Mouse (Mus musculus) midbrain, embryonic 12.5 days (tissue): ENCODE measurements around the gene Eif4ebp2. TPM values are rescaled to one million over a fixed set of nuclear protein-coding genes. Genes with fewer than 3 reads are reported as not detected.

Experiments used
- ATAC-seq: fragments of 200-750 bp; cut with Nextera tagmentation; 2 replicates; pipeline ENCODE4 v1.8.0; 2017; ENCODE audit warnings: low read depth, moderate TSS enrichment, moderate library complexity; ENCODE audit not compliant: low FRiP score
- H3K27ac ChIP-seq: fragments of 300-500 bp; sonication (generic); replicated peaks from 2 replicates; pipeline ENCODE4 v1.5.1; 2016; ENCODE audit warnings: mild to moderate bottlenecking
- H3K27me3 ChIP-seq: fragments of 300-500 bp; sonication (generic); 2 replicates; pipeline ENCODE4 v1.6.1; 2016; ENCODE audit warnings: mild to moderate bottlenecking
- H3K36me3 ChIP-seq: fragments of 300-500 bp; sonication (generic); 2 replicates; pipeline ENCODE4 v1.6.1; 2016
- H3K4me1 ChIP-seq: fragments of 300-500 bp; sonication (generic); 2 replicates; pipeline ENCODE4 v1.6.1; 2016
- H3K4me2 ChIP-seq: fragments of 300-500 bp; sonication (generic); replicated peaks from 2 replicates; pipeline ENCODE4 v1.6.1; 2016; ENCODE audit warnings: mild to moderate bottlenecking, moderate library complexity
- H3K4me3 ChIP-seq: fragments of 300-500 bp; sonication (generic); 2 replicates; pipeline ENCODE4 v1.5.1; 2016; ENCODE audit warnings: mild to moderate bottlenecking
- H3K9ac ChIP-seq: fragments of 300-500 bp; sonication (generic); replicated peaks from 2 replicates; pipeline ENCODE4 v1.6.1; 2016; ENCODE audit warnings: mild to moderate bottlenecking, moderate library complexity
- H3K9me3 ChIP-seq: fragments of 300-500 bp; sonication (generic); 2 replicates; pipeline ENCODE4 v1.6.1; 2016; ENCODE audit warnings: mild to moderate bottlenecking
- WGBS: fragments of 180-500 bp; shearing (Covaris S2); methylation state at CpG from one replicate; pipeline ENCODE4 v1.1.7; 2016; 5-methylcytosine and 5-hydroxymethylcytosine counted together
- polyA plus RNA-seq: library from polyadenylated mRNA; unstranded; fragments of >200 nt; fragmentation: Nextera tagmentation; extraction: Ambion mirVana; gene quantifications from 2 replicates; pipeline ENCODE4 v1.2.1, GENCODE M21; 2016

Gene Eif4ebp2
- polyA plus RNA-seq, 1 experiment from 2014 or later, result 79.2 TPM

DNA sequence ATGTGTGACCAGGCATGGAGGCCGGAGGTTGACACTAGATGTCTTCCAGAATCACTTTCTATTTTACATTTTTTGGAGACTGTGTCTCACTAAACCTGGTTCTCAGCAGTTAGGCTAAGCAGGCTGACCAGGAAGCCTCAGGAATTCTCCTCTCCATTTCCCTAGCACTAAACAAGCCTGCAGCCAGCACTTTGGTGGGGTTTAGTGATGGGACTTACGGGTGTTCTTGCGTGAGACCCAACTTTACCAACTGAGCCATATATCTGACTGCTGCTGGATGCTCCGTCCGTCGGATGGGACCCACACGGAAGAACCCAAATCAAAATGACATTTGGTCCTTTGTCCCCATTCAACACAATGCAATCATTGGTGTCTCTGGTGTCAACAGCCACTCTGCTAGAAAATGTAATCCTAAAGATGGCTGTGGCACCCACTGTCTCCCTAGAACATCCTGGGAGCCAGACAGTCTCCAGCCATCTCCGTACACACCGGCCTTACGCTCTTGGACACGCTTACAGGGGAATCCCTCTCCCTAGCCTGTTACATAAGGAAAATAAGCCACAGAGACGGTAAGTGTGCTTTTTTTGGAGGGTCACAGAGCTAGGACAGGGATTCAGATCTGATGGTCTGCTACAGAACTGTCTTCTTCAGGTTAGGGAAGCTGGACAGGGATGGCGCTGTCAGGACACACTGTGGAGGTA lies 73.0 kb downstream of the Eif4ebp2 start:
- Histone ChIP-seq H3K9me3 (no peaks in the 10 kb centered on the region), H3K4me2 (0 out of 2 replicates have a peak overlapping the region, but pooled peaks have one; percentile 21), H3K4me1 (peaks cover 31% of the 10 kb centered on the region), H3K36me3 (no peaks in the 10 kb centered on the region), H3K27ac (no peak overlapping the region), H3K9ac (no peak overlapping the region), H3K4me3 (no peak overlapping the region), H3K27me3 (peaks cover 30% of the 10 kb centered on the region)
- ATAC-seq, result no peak
- 88% methylated on average over 13 of the region's 13 CpGs for WGBS

DNA sequence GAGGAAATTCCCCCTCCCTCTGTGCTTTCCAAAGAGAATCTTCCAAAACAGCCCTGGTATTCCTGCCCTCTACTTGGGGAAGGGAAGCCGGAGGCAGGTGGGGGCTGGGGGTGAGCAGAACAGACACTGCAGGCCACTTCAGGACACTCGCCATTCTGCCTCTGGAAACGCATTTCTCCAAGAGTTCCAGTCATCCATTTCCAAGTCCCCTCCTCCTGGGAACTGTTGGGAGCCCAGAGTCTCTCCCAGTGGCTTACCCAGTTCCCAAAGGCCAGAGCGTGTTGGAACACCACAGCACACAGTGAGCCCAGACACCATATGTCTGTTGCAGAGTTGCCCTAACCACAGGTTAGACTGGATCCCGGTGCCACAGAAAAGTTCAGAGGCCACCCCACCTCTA lies 73.8 kb downstream of the Eif4ebp2 start:
- WGBS, result 88% methylated on average over 5 of the region's 5 CpGs
- peaks cover 25% of the 10 kb centered on the region for H3K4me1 ChIP-seq

More for the DNA sequence above, 73.8 kb downstream of the Eif4ebp2 start:
- ATAC-seq, result no peak
- Histone ChIP-seq H3K36me3 (no peaks in the 10 kb centered on the region), H3K4me2 (no peak overlapping the region), H3K27me3 (peaks cover 30% of the 10 kb centered on the region), H3K9me3 (no peaks in the 10 kb centered on the region), H3K4me3 (no peak overlapping the region), H3K27ac (no peak overlapping the region), H3K9ac (no peak overlapping the region)

Other genes starting within 250 kb of the Eif4ebp2 start
- gene Adamts14, start 179.2 kb downstream of the Eif4ebp2 start, polyA plus RNA-seq, result 0.48 and 0.55 TPM in 2 replicates
- gene Prf1, start 154.8 kb downstream of the Eif4ebp2 start, polyA plus RNA-seq, result not detected in 2 replicates
- 24.7 and 25.3 TPM in 2 replicates for gene Pald1, start 69.1 kb downstream of the Eif4ebp2 start, polyA plus RNA-seq
- not detected in 2 replicates for gene Nodal, start 34.7 kb downstream of the Eif4ebp2 start, polyA plus RNA-seq
- gene Lrrc20, start 23.1 kb upstream of the Eif4ebp2 start, polyA plus RNA-seq, result 13.7 and 14.3 TPM in 2 replicates
- gene Npffr1, start 142.8 kb upstream of the Eif4ebp2 start, polyA plus RNA-seq, result 0.17 and 0.18 TPM in 2 replicates
- 236 and 247 TPM in 2 replicates for gene Ppa1, start 195.9 kb upstream of the Eif4ebp2 start, polyA plus RNA-seq
- 203 and 228 TPM in 2 replicates for gene Sar1a, start 227.6 kb upstream of the Eif4ebp2 start, polyA plus RNA-seq
- gene Tysnd1, start 242.9 kb upstream of the Eif4ebp2 start, polyA plus RNA-seq, result 30.9 and 33.2 TPM in 2 replicates